Mouse (Mus musculus): ENCODE results near the gene Taok2.

Taok2 gene

GRCm38 (mm10) chr7:126869780-126870519 is 14.6 kb downstream of the Taok2 start:
- DNase-seq = no peak

GRCm38 (mm10) chr7:126868003-126868402 is 16.5 kb downstream of the Taok2 start:
- no peak for DNase-seq

- DNase-seq = no peak
Observed at GRCm38 (mm10) chr7:126867534-126867933, 17.0 kb downstream of the Taok2 start.

- DNase-seq = no peak
Observed at GRCm38 (mm10) chr7:126863791-126864190, 20.7 kb downstream of the Taok2 start.

- peak; percentile 94 for DNase-seq
Observed at GRCm38 (mm10) chr7:126862147-126862784, 22.2 kb downstream of the Taok2 start, which contains the start of gene Ino80e. Gene Ino80e (minus strand): TSS chr7:126862377.

GRCm38 (mm10) chr7:126861429-126862130 is 22.9 kb downstream of the Taok2 start, which contains the start of gene Hirip3:
Gene Hirip3 (plus strand): TSS chr7:126861972.
- peak; percentile 94 for DNase-seq

GRCm38 (mm10) chr7:126860987-126861386 is 23.5 kb downstream of the Taok2 start:
- DNase-seq = no peak

- DNase-seq = no peak
Observed at GRCm38 (mm10) chr7:126856741-126857420, 27.6 kb downstream of the Taok2 start.

- no peak for DNase-seq
Observed at GRCm38 (mm10) chr7:126855641-126856040, 28.9 kb downstream of the Taok2 start.

GRCm38 (mm10) chr7:126853454-126853853 is 31.0 kb downstream of the Taok2 start:
- DNase-seq = no peak

GRCm38 (mm10) chr7:126851192-126851591 is 33.3 kb downstream of the Taok2 start:
- DNase-seq = no peak

GRCm38 (mm10) chr7:126850161-126850560 is 34.3 kb downstream of the Taok2 start:
- no peak for DNase-seq

GRCm38 (mm10) chr7:126848794-126849193 is 35.7 kb downstream of the Taok2 start:
- no peak for DNase-seq

GRCm38 (mm10) chr7:126847421-126848398 is 36.8 kb downstream of the Taok2 start:
- no peak for DNase-seq

- DNase-seq = no peak
Observed at GRCm38 (mm10) chr7:126847116-126847420, 37.4 kb downstream of the Taok2 start, which contains the start of gene Doc2a. Gene Doc2a (plus strand): TSS chr7:126847416.

- no peak for DNase-seq
Observed at GRCm38 (mm10) chr7:126845516-126845915, 39.0 kb downstream of the Taok2 start.

GRCm38 (mm10) chr7:126843276-126843675 is 41.2 kb downstream of the Taok2 start:
- no peak for DNase-seq

- DNase-seq = no peak
Observed at GRCm38 (mm10) chr7:126833294-126833693, 51.2 kb downstream of the Taok2 start.

- peak; percentile 85 for DNase-seq
Observed at GRCm38 (mm10) chr7:126832036-126832598, 52.4 kb downstream of the Taok2 start.

GRCm38 (mm10) chr7:126831539-126831938 is 53.0 kb downstream of the Taok2 start, which contains the start of gene 4930451I11Rik:
Gene 4930451I11Rik (minus strand): TSS chr7:126831639.
- no peak for DNase-seq

- no peak for DNase-seq
Observed at GRCm38 (mm10) chr7:126825952-126826351, 58.6 kb downstream of the Taok2 start.
